Mouse (Mus musculus) layer of hippocampus, adult 2 months (tissue): ENCODE results near the gene Slc35a3. TPM values are rescaled to one million over a fixed set of nuclear protein-coding genes. Genes with fewer than 3 reads are reported as not detected.
"Not testable (repeated sequence)": the region's sequence is repeated elsewhere in the genome, so short reads cannot be mapped to it uniquely, and the experiment has no call there.

ENCODE experiments used
- DNase-seq, 2 experiments: peaks; one replicate each; pipeline ENCODE4 v3.0.0; 2022; ENCODE audit warnings: low spot score in 2 of 2
- H3K27ac ChIP-seq: fragments of 200-600 bp; 2 replicates; pipeline ENCODE4 v1.8.1; 2022
- H3K4me3 ChIP-seq: fragments of 200-600 bp; 2 replicates; pipeline ENCODE4 v1.8.1; 2022; ENCODE audit warnings: mild to moderate bottlenecking
- CTCF ChIP-seq: fragments of 200-600 bp; conservative IDR thresholded peaks from 2 replicates; pipeline ENCODE4 v1.8.1; 2022; ENCODE audit warnings: antibody characterized with exemption, mild to moderate bottlenecking, moderate library complexity
- long read RNA-seq, 2 experiments: library from polyadenylated mRNA; stranded (forward); transcript quantifications; one replicate each; pipeline ENCODE4 v2.0.0; 2021; ENCODE audit warnings: borderline mapping rate in 2 of 2
- total RNA-seq, 2 experiments: library from RNA; stranded (reverse); gene quantifications; 2 replicates each; pipeline ENCODE4 v1.2.3; 2021

Gene Slc35a3
- 10 to 100 TPM; 15.8 to 18.3 TPM for total RNA-seq
- long read RNA-seq, experiment 1, full-length matches to known transcripts = 2 of 8 reads
- long read RNA-seq, experiment 1, partial matches to known transcripts = 3 of 8 reads
- long read RNA-seq, experiment 1, other reads (novel, unspliced or antisense) = 3 of 8 reads
- long read RNA-seq, experiment 2, full-length matches to known transcripts = 6 of 14 reads
- long read RNA-seq, experiment 2, partial matches to known transcripts = 3 of 14 reads
- long read RNA-seq, experiment 2, other reads (novel, unspliced or antisense) = 5 of 14 reads

DNA sequence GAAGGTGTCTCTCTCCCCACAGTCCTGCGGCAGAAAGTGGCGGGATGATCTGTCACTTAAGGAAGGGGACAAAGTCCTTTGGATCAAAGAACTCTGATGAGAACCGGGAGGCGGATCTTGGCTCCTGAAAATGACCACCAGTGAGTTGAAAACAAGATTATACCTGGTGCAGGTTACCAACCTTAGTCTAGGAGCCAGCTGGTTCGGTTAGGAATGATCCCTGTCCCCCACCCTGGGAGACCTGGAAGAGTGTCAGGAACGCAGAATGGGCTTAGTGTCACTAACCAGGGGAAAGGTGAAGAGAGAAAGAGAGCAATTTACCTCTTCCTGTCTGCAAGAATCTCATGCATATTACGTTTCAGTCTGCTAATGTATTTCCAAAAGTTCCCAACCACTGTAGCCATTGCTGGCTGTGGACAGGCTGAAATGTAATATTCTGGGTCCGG is at the start of gene Slc35a3:
Slc35a3 (minus strand) TSS at position 396 of the 446 bp plus-strand sequence.
- no peak for TF ChIP-seq CTCF
- Histone ChIP-seq H3K27ac (peak within 1 kb of the TSS; percentile 94), H3K4me3 (peak within 1 kb of the TSS; percentile 92)
- no peak for DNase-seq

DNA sequence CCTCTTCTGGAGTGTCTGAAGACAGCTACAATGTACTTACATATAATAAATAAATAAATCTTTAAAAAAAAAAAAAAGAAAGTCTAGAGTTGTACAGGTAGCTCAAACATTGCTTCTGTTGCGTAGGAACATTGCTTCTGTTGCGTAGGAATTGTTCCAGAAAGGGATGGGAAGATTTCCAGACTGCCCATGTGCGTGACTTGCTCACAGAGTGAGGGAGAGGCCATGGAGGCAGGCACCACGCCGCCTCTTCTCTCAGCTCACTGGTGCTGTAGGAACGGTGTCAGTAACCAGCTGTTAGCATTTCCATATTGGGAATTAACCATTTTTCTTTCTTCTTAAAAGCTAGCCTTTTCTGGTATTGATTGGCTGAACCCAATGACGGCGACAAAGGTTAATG is 40.2 kb upstream of the Slc35a3 start:
- Histone ChIP-seq H3K27ac (no peak overlapping the region), H3K4me3 (no peak overlapping the region)
- no peak for TF ChIP-seq CTCF
- DNase-seq = no peak

DNA sequence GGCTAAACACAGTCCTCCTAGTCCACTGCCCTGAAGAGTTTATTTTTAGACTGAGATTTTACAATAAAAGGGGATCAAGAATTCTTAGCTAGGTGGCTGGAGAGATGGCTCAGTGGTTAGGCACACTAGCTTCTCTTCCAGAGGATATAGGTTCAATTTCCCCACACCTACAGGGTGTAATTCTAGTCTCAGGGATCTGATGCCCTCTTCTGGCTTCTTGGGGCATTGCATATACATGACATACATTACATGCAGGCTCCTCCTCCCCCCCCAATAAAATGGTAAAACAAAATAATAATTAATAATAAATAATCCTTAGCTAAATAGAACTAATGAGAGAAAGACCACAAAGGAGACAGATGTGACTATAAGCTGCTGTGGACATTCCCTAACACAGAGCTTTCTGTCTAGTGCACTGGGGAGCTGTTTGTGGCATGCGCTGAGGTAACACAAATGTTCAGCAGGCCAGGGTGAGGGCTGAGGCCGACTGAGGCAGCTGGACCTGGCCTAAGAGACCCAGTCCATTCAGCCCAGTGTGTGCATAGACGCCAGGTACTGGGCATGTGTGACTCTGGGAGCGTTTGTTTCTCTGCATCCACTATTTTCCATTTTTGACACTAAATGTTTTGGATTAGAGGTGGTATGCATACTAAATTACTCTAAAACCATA is 38.7 kb upstream of the Slc35a3 start:
- no peak overlapping the region for H3K4me3 ChIP-seq
- TF ChIP-seq CTCF = peak; percentile 87
- H3K27ac ChIP-seq = no peak overlapping the region
- peak in 1 of 2 experiments; percentile 61 for DNase-seq

DNA sequence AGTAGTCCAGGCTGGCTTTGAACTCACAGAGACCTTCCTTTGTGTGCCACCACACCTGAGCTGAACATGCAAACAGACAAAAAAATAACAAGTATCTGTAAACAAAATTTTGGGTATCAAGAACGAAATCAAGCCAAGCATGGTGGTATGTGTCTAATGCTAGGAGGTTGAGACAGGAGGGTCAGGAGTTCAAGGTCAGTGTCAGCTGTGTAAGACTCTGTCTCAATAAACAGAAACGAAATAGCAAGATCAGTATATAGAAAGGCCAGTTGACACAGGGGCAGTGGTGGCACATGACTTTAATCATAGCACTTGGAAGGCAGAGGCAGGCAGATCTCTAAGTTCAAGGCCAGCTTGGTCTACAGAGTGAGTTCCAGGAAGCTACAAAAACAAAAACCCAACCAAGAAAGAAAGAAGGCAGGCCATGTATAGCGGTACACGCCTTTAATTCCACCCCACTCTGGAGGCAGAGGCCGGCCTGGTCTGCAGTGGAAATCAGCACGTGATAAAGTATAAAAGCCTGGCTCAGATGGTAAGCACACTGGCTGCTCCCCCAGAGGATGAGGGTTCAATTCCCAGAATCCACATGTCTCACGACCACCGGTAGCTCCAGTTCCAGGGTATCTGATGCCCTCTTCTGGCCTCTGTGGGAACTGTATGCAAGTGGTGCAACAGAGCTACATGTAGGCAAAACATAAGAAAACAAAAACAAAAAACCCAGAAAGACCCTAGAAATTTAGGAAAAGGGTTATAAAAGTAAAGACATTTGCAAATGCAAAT is 36.0 kb upstream of the Slc35a3 start:
- Histone ChIP-seq H3K27ac (no peak overlapping the region), H3K4me3 (no peak overlapping the region)
- peak; percentile 84 for TF ChIP-seq CTCF
- DNase-seq = peak in 1 of 2 experiments; percentile 46

DNA sequence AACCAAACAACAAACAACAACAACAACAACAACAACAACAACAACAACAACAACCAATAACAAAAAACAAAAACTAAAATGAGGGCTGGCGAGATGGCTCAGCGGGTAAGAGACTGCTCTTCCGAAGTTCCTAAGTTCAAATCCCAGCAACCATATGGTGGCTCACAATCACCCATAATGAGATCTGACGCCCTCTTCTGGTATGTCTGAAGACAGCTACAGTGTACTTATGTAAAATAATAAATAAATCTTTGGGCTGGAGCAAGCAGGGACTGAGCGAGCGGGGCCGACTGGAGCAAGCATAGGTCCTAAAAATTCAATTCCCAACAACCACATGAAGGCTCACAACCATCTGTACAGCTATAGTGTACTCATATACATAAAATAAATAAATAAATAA is 35.0 kb upstream of the Slc35a3 start:
- peak; percentile 52 for TF ChIP-seq CTCF
- not testable (repeated sequence) for DNase-seq, H3K4me3 ChIP-seq, H3K27ac ChIP-seq

DNA sequence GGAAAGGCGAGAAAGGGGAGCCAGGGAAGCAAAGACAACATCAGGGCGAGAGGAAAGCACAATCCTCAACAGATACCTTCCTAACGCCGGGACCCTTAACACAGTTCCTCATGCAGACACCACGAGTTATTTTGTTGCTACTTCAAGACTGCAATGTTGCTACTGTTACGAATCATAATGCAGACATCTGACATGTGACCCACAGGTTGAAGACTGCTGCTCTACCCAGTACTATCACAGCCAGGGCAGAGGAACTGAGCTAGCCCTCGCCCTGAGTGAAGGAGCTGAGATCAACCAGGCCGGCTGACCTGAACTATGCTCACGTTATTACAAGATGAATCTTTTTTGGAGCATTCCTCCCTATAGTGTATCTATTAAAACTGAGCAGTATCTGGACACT is 28.3 kb upstream of the Slc35a3 start:
- no peak for DNase-seq
- Histone ChIP-seq H3K4me3 (no peak overlapping the region), H3K27ac (no peak overlapping the region)
- TF ChIP-seq CTCF = no peak

DNA sequence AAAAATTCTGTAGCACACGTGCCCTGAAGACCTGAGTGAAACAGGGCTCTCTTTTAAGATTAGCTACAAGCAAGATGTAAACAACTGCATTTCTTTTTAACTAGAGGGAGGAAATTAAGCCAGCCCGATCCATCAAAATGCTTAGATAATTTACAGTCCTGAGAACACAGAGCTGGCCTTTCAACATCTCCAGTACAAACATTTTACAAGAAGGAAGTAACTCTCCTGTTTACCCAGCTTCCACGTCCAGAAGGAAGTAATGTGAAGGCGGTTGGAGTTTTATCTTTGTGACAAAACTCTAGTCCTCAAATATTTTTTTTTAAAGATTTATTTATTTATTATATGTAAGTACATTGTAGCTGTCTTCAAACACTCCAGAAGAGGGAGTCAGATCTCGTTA is 27.5 kb upstream of the Slc35a3 start:
- H3K27ac ChIP-seq = no peak overlapping the region
- TF ChIP-seq CTCF = no peak
- no peak for DNase-seq
- H3K4me3 ChIP-seq = no peak overlapping the region

DNA sequence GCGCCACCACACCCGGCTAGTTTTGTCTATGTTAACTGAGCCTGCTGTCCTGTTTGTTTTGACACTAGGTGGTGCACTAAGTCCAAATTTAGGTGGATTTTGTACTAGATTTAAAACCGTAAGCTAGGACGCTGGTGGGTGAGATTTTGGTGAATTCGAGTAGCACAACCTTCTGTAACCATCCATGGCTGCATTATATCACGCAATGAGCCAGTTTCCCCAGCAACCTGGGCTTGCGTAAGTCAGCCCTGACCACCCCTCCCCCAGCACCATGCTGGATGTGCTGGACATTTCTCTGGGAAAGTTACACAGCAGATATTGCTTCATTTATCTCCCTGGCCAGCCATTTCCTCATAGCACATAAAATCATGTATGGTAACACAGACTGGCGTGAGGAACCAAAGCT is 24.7 kb upstream of the Slc35a3 start:
- TF ChIP-seq CTCF = peak; percentile 56
- no peak overlapping the region for H3K4me3 ChIP-seq
- H3K27ac ChIP-seq = no peak overlapping the region
- DNase-seq = no peak

DNA sequence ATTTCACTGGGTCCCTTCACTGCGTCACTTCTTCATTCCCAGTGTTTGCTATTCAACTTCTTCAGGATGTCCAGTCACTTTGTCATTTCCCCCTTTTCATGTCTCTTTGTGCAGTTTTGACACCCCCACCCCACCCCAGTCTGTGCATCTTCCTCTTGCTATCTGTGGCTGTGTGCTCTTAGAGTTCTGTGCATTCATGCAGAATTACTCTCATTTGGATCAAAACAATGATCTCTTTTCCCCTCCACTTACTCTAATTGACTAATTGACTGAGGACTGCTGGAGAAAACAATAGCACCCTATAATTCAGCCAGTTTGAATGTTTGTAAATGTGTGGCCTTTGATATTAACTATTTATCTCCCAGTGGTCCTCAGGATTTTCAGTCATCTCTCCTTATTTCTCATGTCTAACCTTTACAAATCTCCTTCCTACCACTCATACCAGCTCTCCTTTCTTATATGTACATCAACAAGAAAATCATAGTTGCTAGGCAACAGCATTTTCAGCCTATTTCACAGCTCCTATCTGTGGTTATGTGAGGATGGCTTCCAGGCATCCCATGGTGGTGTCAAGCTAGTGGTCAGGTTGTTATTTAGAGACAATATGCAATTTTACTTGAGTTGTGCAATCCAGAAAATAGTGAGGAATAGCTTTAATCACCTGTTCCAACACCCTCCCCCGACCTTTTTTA is 17.0 kb upstream of the Slc35a3 start:
- Histone ChIP-seq H3K4me3 (no peak overlapping the region), H3K27ac (no peak overlapping the region)
- no peak for TF ChIP-seq CTCF
- DNase-seq = no peak

DNA sequence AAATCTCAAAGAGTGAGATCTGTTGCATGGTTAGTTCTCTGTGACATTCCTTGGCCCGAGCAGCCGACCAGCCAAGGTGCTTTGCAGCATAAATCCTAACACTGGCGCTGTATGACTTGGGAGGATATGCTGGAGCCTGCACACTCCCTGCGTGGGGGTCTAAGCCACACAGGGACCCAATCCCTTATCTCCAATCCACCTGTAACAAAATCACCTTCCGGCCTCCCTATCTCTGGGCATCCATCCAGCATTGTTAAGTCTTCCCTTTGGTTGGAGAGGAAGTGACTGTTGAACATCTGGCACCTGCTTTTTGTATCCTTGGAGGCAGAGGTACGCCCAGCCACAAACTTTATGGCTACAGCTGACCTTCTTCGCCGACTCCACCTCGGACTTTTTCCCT is 14.2 kb upstream of the Slc35a3 start:
- no peak for TF ChIP-seq CTCF
- no peak for DNase-seq
- H3K4me3 ChIP-seq = no peak overlapping the region
- no peak overlapping the region for H3K27ac ChIP-seq

DNA sequence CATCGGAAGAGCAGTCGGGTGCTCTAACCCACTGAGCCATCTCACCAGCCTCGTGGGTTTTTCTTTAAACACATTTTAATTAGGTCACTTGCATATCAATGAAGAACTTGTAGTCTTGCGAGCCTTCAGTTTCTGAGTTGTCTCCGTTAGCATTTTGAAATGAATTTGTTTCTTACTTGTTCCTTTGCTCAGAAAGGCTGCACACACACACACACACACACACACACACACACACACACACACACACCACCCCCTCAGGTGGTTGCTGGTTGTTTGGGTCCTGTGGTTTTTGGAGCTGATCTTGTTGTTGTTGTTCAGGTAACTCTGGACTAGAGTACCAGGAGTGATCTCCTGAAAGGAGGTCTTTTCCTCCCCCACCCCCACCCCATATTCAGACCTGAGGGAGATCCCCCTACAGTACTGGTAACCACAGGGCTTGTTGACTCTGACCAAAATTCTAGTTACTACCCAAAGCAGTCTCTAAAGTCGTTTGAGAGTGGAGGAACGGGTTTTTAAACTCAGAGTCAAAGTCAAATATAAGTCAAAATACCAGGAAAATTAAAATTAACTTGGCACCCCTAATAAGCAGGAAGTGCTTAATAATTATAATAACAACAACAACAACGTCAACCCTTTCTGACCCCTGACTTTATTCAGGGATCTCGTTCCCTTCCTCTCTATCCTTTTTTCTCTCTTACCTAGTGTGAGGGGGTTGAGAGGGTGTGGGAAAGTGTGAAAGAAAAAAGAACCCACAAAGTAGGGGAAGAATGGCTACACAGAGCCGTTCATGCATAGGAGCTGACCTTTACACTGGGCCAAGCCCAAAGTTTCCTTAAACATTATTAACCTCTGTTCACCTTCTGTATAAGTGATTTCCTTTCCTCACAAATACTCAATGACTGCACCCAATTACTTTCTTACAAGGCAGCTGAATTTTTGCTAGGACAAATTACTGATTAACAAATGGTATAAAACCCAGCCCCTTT is 11.2 kb upstream of the Slc35a3 start:
- H3K27ac ChIP-seq = no peak overlapping the region
- DNase-seq = no peak
- H3K4me3 ChIP-seq = no peak overlapping the region
- no peak for TF ChIP-seq CTCF

DNA sequence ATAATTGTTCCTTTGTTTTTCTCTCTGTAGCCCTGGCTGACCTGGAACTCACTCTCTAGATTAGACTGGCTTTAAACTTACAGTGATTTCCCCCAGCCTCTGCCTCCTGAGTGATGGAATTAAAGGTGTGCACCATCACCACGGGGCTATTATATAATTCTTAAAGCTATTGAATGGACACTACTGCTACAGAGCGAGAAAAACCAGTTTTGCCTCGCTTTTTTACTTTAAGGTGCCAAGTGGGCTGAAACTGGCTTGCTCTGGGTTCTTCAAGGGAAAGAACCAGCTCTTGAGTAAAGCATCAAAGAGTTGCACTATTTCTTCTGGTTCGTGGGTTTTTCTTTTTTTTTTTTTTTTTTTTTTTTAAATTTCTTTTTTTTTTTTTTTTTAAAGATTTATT is 10.3 kb upstream of the Slc35a3 start:
- no peak overlapping the region for H3K4me3 ChIP-seq
- no peak for TF ChIP-seq CTCF
- no peak overlapping the region for H3K27ac ChIP-seq
- no peak for DNase-seq
